Mouse (Mus musculus) heart, embryonic 11.5 days (tissue): ENCODE data around the gene Pard6b. TPM values are rescaled to one million over a fixed set of nuclear protein-coding genes. Genes with fewer than 3 reads are reported as not detected.
A peak's percentile ranks its signal among the peaks of the same experiment; 100 is the strongest.

ENCODE experiments used
- ATAC-seq: fragments of 200-750 bp; cut with Nextera tagmentation; replicated peaks from 2 replicates; pipeline ENCODE4 v1.8.0; 2017; ENCODE audit warnings: moderate library complexity; ENCODE audit not compliant: insufficient number of reproducible peaks, low FRiP score, low TSS enrichment
- H3K27ac ChIP-seq: fragments of 300-500 bp; sonication (generic); 2 replicates; pipeline ENCODE4 v1.5.1; 2014; ENCODE audit warnings: mild to moderate bottlenecking, low read depth, low read length
- H3K27me3 ChIP-seq: fragments of 300-500 bp; sonication (generic); 2 replicates; pipeline ENCODE4 v1.6.1; 2014; ENCODE audit warnings: mild to moderate bottlenecking, low read length, mixed read lengths; ENCODE audit not compliant: control insufficient read depth, insufficient read depth
- H3K36me3 ChIP-seq: fragments of 300-500 bp; sonication (generic); 2 replicates; pipeline ENCODE4 v1.6.1; 2014; ENCODE audit warnings: mild to moderate bottlenecking, low read length, moderate library complexity, mixed read lengths; ENCODE audit not compliant: control insufficient read depth, insufficient read depth
- H3K4me1 ChIP-seq: fragments of 300-500 bp; sonication (generic); 2 replicates; pipeline ENCODE4 v1.6.1; 2014; ENCODE audit warnings: low read length; ENCODE audit not compliant: control insufficient read depth, insufficient read depth
- H3K4me2 ChIP-seq: fragments of 300-500 bp; sonication (generic); 2 replicates; pipeline ENCODE4 v1.6.1; 2014; ENCODE audit warnings: mild to moderate bottlenecking, moderate library complexity
- H3K4me3 ChIP-seq: fragments of 300-500 bp; sonication (generic); 2 replicates; pipeline ENCODE4 v1.5.1; 2014; ENCODE audit warnings: low read depth, low read length
- H3K9ac ChIP-seq: fragments of 300-500 bp; sonication (generic); 2 replicates; pipeline ENCODE4 v1.6.1; 2014; ENCODE audit warnings: mild to moderate bottlenecking, low read depth, low read length, moderate library complexity
- H3K9me3 ChIP-seq: fragments of 300-500 bp; sonication (generic); replicated peaks from 2 replicates; pipeline ENCODE4 v1.6.1; 2016; ENCODE audit warnings: low read length; ENCODE audit not compliant: control insufficient read depth
- WGBS: fragments of 180-500 bp; shearing (Covaris S2); extraction: QIAGEN DNeasy Blood & Tissue Kit; methylation state at CpG from one replicate; pipeline ENCODE4 v1.1.7; 2014; ENCODE audit not compliant: insufficient replicate concordance; 5-methylcytosine and 5-hydroxymethylcytosine counted together
- microRNA-seq: library from miRNA; unstranded; fragments of <30 nt; microRNA quantifications from one replicate; pipeline ENCODE4, GENCODE M21; 2016; ENCODE audit warnings: borderline number of aligned reads
- polyA plus RNA-seq: library from polyadenylated mRNA; unstranded; fragments of >200 nt; fragmentation: Nextera tagmentation; extraction: Ambion mirVana; gene quantifications from 2 replicates; pipeline ENCODE4 v1.2.1, GENCODE M21; 2014

The Pard6b gene
- polyA plus RNA-seq, 1 experiment from 2014 or later: 8.9 TPM

DNA sequence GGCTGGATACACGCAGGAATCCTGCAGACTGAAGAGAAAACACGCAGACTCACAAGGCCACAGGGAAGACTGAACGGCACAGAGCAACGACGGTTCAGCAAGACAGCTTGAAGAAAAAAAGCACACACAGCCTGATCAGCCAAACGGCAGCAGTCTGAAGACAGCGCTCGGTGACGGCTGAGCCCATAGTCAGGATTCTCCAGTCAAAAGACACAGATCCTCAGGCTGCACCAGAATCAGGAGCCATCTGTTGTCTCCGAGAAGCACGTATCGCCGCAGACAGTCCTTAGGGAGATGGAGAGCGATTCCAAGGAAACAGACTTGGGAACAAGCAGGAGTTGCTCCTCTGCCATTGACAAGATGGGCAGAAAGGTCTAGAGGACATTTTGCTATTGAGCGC, 56.4 kb downstream of the Pard6b start:
- no peaks in the 10 kb centered on the region for H3K4me1 ChIP-seq
- H3K27ac ChIP-seq: no peak overlapping the region
- H3K9ac ChIP-seq: no peak overlapping the region
- no peak overlapping the region for H3K4me3 ChIP-seq
- H3K27me3 ChIP-seq: no peaks in the 10 kb centered on the region
- H3K36me3 ChIP-seq: no peaks in the 10 kb centered on the region
- H3K4me2 ChIP-seq: no peak overlapping the region
- no peaks in the 10 kb centered on the region for H3K9me3 ChIP-seq
- 68% methylated on average over 15 of the region's 15 CpGs for WGBS
- no peak for ATAC-seq

DNA sequence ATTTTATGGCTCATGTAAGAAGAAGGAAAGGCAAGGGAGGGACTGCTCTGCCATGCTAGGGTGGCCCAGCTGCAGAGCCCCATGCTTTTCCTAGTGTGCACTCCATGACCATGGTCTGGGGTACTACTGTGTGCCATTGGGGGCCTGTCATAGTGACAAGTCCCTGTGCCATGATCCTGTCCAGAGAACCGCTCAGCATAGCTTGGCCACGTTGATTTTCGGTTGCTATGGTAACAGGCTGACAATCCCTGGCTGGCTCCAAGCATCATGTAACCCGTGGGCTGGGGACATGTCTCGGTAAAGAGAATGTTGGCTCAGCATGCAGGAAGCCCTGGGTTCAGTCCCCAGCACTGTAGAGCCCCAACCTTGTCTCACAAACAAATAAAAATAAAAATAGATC, 63.0 kb downstream of the Pard6b start:
- H3K4me1 ChIP-seq: peaks cover 6% of the 10 kb centered on the region; the same call in 1 of the 2 replicates
- WGBS: 39% methylated on average over 5 of the region's 5 CpGs

DNA sequence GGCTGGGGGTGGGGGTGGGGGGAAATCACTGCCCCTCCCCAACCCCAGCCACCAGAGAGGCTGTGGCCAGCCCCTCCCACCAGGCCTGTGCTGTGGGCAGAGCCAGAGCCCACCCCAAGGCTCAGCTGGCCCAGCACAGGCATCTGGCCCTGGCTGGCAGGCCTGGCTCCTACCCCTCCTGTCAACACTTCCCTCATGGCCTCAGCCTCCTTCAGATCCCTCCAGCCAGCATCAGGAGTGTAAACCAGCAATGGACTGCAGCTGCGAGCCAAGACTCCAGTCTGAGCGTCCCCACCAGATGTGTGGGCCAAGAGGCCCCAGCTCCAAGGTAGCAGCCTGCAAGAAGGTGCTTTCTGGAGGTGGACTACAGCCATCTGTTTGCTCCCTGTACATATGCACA, 64.6 kb downstream of the Pard6b start:
- 18% methylated on average over 2 of the region's 2 CpGs for WGBS

More for the DNA sequence above, 63.0 kb downstream of the Pard6b start:
- Histone ChIP-seq H3K36me3 (no peaks in the 10 kb centered on the region), H3K9ac (no peak overlapping the region), H3K4me3 (no peak overlapping the region), H3K27me3 (no peaks in the 10 kb centered on the region), H3K4me2 (no peak overlapping the region), H3K27ac (no peak overlapping the region), H3K9me3 (no peaks in the 10 kb centered on the region)
- no peak for ATAC-seq

DNA sequence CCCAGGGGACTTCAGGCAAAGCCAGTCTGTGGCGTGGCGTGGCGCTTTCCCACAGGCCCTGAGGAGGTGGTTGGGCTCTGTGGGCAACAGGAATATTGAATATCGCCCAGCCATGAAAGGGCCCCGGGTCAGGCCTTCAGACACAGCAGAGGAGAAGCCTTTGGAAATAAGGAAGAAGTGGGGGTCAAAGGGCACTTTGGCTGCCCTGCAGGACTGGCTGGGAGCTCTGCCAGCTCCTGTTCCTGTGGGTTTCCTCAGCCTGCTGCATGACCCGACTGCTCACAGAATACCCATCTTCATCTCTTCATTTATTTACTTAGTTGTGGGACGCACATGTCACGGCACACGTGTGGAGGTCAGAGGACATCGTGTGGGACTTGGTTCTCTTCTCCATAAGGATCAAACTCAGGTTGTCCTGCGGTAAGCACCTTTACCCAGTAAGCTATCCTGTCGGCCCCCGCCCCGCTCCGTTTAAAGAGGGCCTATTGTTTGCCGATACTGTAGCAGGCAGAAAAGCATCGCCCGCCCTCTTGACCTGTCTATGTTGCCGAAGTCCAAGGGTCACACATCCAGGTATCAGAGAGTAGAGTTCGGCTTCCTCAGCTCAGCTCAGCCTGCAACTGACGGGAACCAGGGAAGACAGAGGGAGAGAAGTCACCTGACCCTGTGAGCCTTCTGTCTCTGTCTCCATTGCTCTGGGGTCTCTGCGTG, 67.1 kb downstream of the Pard6b start:
- 68% methylated on average over 22 of the region's 22 CpGs for WGBS
- H3K27ac ChIP-seq: no peak overlapping the region
- H3K4me2 ChIP-seq: no peak overlapping the region
- no peaks in the 10 kb centered on the region for H3K36me3 ChIP-seq
- no peak overlapping the region for H3K4me3 ChIP-seq
- H3K9me3 ChIP-seq: no peaks in the 10 kb centered on the region
- peaks cover 6% of the 10 kb centered on the region; the same call in 1 of the 2 replicates for H3K4me1 ChIP-seq
- ATAC-seq: no peak
- no peaks in the 10 kb centered on the region; the same call in 1 of the 2 replicates for H3K27me3 ChIP-seq
- H3K9ac ChIP-seq: no peak overlapping the region

More for the DNA sequence above, 64.6 kb downstream of the Pard6b start:
- Histone ChIP-seq H3K36me3 (no peaks in the 10 kb centered on the region), H3K9me3 (no peaks in the 10 kb centered on the region), H3K9ac (no peak overlapping the region), H3K4me2 (no peak overlapping the region), H3K27ac (no peak overlapping the region), H3K4me3 (no peak overlapping the region), H3K27me3 (no peaks in the 10 kb centered on the region; the same call in 1 of the 2 replicates), H3K4me1 (peaks cover 6% of the 10 kb centered on the region; the same call in 1 of the 2 replicates)
- ATAC-seq: peak; percentile 72

GRCm38 (mm10) chr2:168149241-168149640, 68.4 kb downstream of the Pard6b start:
- WGBS: 84% methylated on average over 8 of the region's 8 CpGs

More at GRCm38 (mm10) chr2:168149241-168149640, 68.4 kb downstream of the Pard6b start:
- Histone ChIP-seq H3K27ac (no peak overlapping the region), H3K9ac (no peak overlapping the region), H3K4me1 (peaks cover 9% of the 10 kb centered on the region), H3K36me3 (no peaks in the 10 kb centered on the region), H3K4me3 (no peak overlapping the region), H3K4me2 (no peak overlapping the region), H3K27me3 (no peaks in the 10 kb centered on the region; the same call in 1 of the 2 replicates), H3K9me3 (no peaks in the 10 kb centered on the region)
- no peak for ATAC-seq

Small RNA genes lying within 50 kb of the gene (microRNA-seq; reads per million reads assigned to microRNA genes)
- not detected for gene Gm24327

Other genes starting within 250 kb of the Pard6b start
- 43.5 and 46.7 TPM in 2 replicates for gene Ptpn1, start 148.9 kb upstream of the Pard6b start, polyA plus RNA-seq
- gene Ripor3, start 70.4 kb upstream of the Pard6b start, polyA plus RNA-seq: 0.97 and 2.1 TPM in 2 replicates
- gene Adnp, start 126.1 kb downstream of the Pard6b start, polyA plus RNA-seq: 5.5 and 6.1 TPM in 2 replicates
- 17.2 and 19.4 TPM in 2 replicates for gene Gm20716, start 149.4 kb downstream of the Pard6b start, polyA plus RNA-seq
- 74.5 and 85.1 TPM in 2 replicates for gene Dpm1, start 149.6 kb downstream of the Pard6b start, polyA plus RNA-seq
- 4.1 and 4.5 TPM in 2 replicates for gene Mocs3, start 149.6 kb downstream of the Pard6b start, polyA plus RNA-seq
- 1.1 and 1.2 TPM in 2 replicates for gene Kcng1, start 200.7 kb downstream of the Pard6b start, polyA plus RNA-seq